Mouse (Mus musculus): ENCODE data around the gene Clstn3.

- TF ChIP-seq CTCF (IDR thresholded peaks at IDR 0.05; ENCODE audit: low read depth) (no peak), EP300 (optimal IDR thresholded peaks at IDR 0.05) (no peak)
These were observed 17.2 kb downstream of the Clstn3 start for GRCm38 (mm10) chr6:124447356-124447755.

Data from stomach, postnatal 0 days (tissue).